18 mouse cellular contexts compared by ENCODE assay signal in the genomic region with DNA sequence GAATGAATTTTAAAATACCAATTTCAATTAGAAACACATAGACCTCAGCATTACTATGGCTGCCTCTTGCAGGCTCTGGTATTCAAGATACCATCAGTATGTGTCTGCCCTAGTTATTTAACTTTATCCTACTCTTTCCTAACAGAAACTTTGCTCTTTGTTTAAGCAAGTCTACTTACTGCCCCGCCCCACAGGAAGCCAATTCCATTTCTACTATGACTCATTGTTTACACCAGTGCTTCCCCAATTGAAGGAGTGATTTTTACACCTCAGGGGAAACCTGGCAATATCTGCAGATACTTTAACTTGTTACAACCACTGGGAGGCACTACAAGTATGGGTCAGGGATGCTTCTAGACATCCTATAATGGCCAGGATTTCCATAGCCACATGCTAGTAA.
DNase-seq lines count a peak whose midpoint lies in the region; ATAC-seq and TF ChIP-seq lines count a peak whose summit lies in the region.
"Had no signal": no experiment of that assay in that cellular context is flagged by ENCODE, and none has a peak within 500 bp of the region (broad histone marks: within the 10 kb centered on the region; RNA-seq: fewer than 3 reads in every experiment).

No protein-coding gene starts in this region.

- ATAC-seq in megakaryocyte, adult 5-6 weeks (ENCODE audit: poor library complexity, severe bottlenecking): no peak
- ATAC-seq: hindbrain, embryonic 16.5 days; midbrain, embryonic 16.5 days had no signal

- H3K27ac ChIP-seq in layer of hippocampus, adult 2 months: no peak overlapping the region
- H3K27ac ChIP-seq: embryonic facial prominence, embryonic 15.5 days; forebrain, embryonic 10.5 days; limb, embryonic 13.5 days had no signal

- DNase-seq in layer of hippocampus, adult 2 months (ENCODE audit: low spot score in 2 of 2): no peak
- DNase-seq in layer of hippocampus, adult 9-11 months: no peak
- peak; percentile 63 for DNase-seq in 416B (ENCODE audit: low read depth)
- peak; percentile 7 for DNase-seq in ZHBTc4 (ENCODE audit: low read depth, low spot score)
- peak; percentile 25 for DNase-seq in lung, postnatal 36 days
- no peak for DNase-seq in adrenal gland, postnatal 25 days
- DNase-seq: embryo, embryonic 11 days; gastrocnemius, postnatal 25 days; heart, postnatal 36 days; kidney, adult 2 months; kidney, postnatal 14 days; thymus, postnatal 4 days had no signal

- no peak overlapping the region for H3K4me3 ChIP-seq in layer of hippocampus, adult 2 months
- H3K4me3 ChIP-seq: embryonic facial prominence, embryonic 15.5 days; forebrain, embryonic 10.5 days; limb, embryonic 13.5 days had no signal

- TF ChIP-seq CTCF in layer of hippocampus, adult 2 months (conservative IDR thresholded peaks at IDR 0.05): peak; percentile 50

Comparison
In these comparisons a context has a peak if more than half of its experiments do, and no peak if none do; other contexts are left out.
1. DNase-seq: peak in 416B (single experiment), ZHBTc4 (single experiment) and lung, postnatal 36 days (single experiment); none in layer of hippocampus, adult 2 months (0 of 2), layer of hippocampus, adult 9-11 months (single experiment) and adrenal gland, postnatal 25 days (single experiment).